Mouse (Mus musculus) neural tube, embryonic 13.5 days (tissue): ENCODE data around the gene Igfbp3. TPM values are rescaled to one million over a fixed set of nuclear protein-coding genes. Genes with fewer than 3 reads are reported as not detected.

Experiments
- ATAC-seq: fragments of 200-750 bp; cut with Nextera tagmentation; 2 replicates; pipeline ENCODE4 v1.8.0; 2017; ENCODE audit warnings: low read depth, mild to moderate bottlenecking, moderate TSS enrichment, moderate library complexity
- H3K27ac ChIP-seq: fragments of 300-500 bp; sonication (generic); replicated peaks from 2 replicates; pipeline ENCODE4 v1.5.1; 2015; ENCODE audit warnings: moderate library complexity, mild to moderate bottlenecking, inconsistent platforms
- H3K27me3 ChIP-seq: fragments of 300-500 bp; sonication (generic); 2 replicates; pipeline ENCODE4 v1.6.1; 2015; ENCODE audit warnings: mild to moderate bottlenecking, inconsistent platforms
- H3K36me3 ChIP-seq: fragments of 300-500 bp; sonication (generic); 2 replicates; pipeline ENCODE4 v1.6.1; 2015; ENCODE audit warnings: mild to moderate bottlenecking, inconsistent platforms
- H3K4me1 ChIP-seq: fragments of 300-500 bp; sonication (generic); replicated peaks from 2 replicates; pipeline ENCODE4 v1.6.1; 2015; ENCODE audit warnings: inconsistent platforms
- H3K4me2 ChIP-seq: fragments of 300-500 bp; sonication (generic); 2 replicates; pipeline ENCODE4 v1.6.1; 2015; ENCODE audit warnings: inconsistent platforms, mild to moderate bottlenecking, moderate library complexity
- H3K4me3 ChIP-seq: fragments of 300-500 bp; sonication (generic); 2 replicates; pipeline ENCODE4 v1.5.1; 2015; ENCODE audit warnings: mild to moderate bottlenecking, inconsistent platforms
- H3K9ac ChIP-seq: fragments of 300-500 bp; sonication (generic); 2 replicates; pipeline ENCODE4 v1.6.1; 2015; ENCODE audit warnings: moderate library complexity, mild to moderate bottlenecking, inconsistent platforms
- H3K9me3 ChIP-seq: fragments of 300-500 bp; sonication (generic); 2 replicates; pipeline ENCODE4 v1.6.1; 2016; ENCODE audit warnings: inconsistent platforms
- WGBS: fragments of 180-500 bp; shearing (Covaris S2); methylation state at CpG from one replicate; pipeline ENCODE4 v1.1.7; 2015; 5-methylcytosine and 5-hydroxymethylcytosine counted together
- polyA plus RNA-seq: library from polyadenylated mRNA; unstranded; fragments of >200 nt; fragmentation: Nextera tagmentation; extraction: Ambion mirVana; gene quantifications from 2 replicates; pipeline ENCODE4 v1.2.1, GENCODE M21; 2015

Igfbp3 gene
- polyA plus RNA-seq, 1 experiment from 2014 or later, result 20.6 TPM

GRCm38 (mm10) chr11:7156427-7156826 is 57.3 kb downstream of the Igfbp3 start:
- Histone ChIP-seq H3K4me1 (peaks cover 13% of the 10 kb centered on the region), H3K4me2 (no peak overlapping the region), H3K36me3 (peaks cover 9% of the 10 kb centered on the region; the same call in 1 of the 2 replicates), H3K4me3 (no peak overlapping the region), H3K27me3 (no peaks in the 10 kb centered on the region), H3K27ac (no peak overlapping the region), H3K9me3 (no peaks in the 10 kb centered on the region), H3K9ac (no peak overlapping the region)
- ATAC-seq, result no peak
- WGBS, result 66% methylated on average over 4 of the region's 4 CpGs

Other genes with a start within 250 kb of the Igfbp3 start
- 5.5 and 5.7 TPM in 2 replicates for gene Adcy1, start 150.4 kb downstream of the Igfbp3 start, polyA plus RNA-seq
- gene Gm11985, start 25.4 kb downstream of the Igfbp3 start, polyA plus RNA-seq, result not detected in 2 replicates
- gene Igfbp1, start 16.1 kb downstream of the Igfbp3 start, polyA plus RNA-seq, result 0.32 and 0.38 TPM in 2 replicates